Mouse (Mus musculus) brain, embryonic 14.5 days (tissue): ENCODE results near the gene Itih3.

Experiments
- CTCF ChIP-seq: fragments of 200-500 bp; IDR thresholded peaks from 2 replicates; pipeline ENCODE4 v1.5.1; 2012; ENCODE audit warnings: inconsistent platforms, mild to moderate bottlenecking, moderate library complexity, borderline replicate concordance; ENCODE audit not compliant: insufficient read depth, insufficient read length; ENCODE audit errors: extremely low read depth
- POLR2A ChIP-seq: fragments of 200-500 bp; IDR thresholded peaks from 2 replicates; pipeline ENCODE4 v1.6.1; 2012; ENCODE audit warnings: mild to moderate bottlenecking, inconsistent platforms, borderline replicate concordance; ENCODE audit not compliant: poor library complexity, insufficient read depth, insufficient read length, severe bottlenecking; ENCODE audit errors: extremely low read depth

DNA sequence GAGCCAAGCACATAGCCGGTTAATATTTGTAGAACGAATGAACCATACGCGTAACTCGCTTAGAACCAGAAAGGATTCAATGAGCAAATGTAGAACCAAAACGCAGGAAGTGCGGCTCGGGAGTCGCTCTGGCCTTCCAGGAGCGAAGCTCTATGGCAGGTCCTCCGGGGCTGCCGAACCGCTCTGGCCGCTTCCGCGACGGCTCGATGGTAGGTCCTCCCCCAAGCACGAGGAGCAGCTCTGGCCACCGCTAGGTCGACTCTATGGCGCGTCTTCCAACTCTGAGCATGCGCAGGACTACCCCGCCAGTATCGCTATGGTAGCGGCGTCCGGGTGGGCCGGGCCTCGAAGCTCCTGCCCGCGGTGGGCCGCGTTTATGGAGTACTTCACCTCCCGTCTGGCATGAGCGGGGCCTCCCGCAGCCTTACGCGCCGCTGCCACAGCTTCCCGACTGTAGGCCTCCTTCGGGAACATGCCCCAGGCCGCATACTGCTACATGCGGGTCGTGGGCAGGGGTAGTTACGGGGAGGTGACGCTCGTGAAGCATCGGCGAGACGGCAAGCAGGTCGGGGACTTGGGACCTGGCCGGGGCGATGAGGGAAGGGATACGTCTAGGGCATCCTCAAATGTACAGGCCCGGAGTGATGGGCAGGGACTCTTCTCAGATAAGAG lies 27.7 kb upstream of the Itih3 start, which contains the start of gene Nek4:
- TF ChIP-seq CTCF, result 0 out of 2 replicates have a peak, but pooled peaks have one; percentile 21
- TF ChIP-seq POLR2A, result peak; percentile 71; the same call in 1 of the 2 replicates
